Mouse (Mus musculus): Measurements from ENCODE around the gene Copz1. TPM values are rescaled to one million over a fixed set of nuclear protein-coding genes. Genes with fewer than 3 reads are reported as not detected.

Copz1 gene
- polyA plus RNA-seq, 1 experiment from 2014 or later: 253 TPM

GRCm38 (mm10) chr15:103304616-103304969 is 32.1 kb downstream of the Copz1 start:
- H3K4me1 ChIP-seq (replicated peaks; ENCODE audit: control insufficient read depth, insufficient read depth, low read length): peaks cover 16% of the 10 kb centered on the region
- H3K9me3 ChIP-seq (ENCODE audit: control insufficient read depth): no peaks in the 10 kb centered on the region
- H3K27me3 ChIP-seq (replicated peaks; ENCODE audit: control insufficient read depth, insufficient read depth, low read length): 0 out of 2 replicates have a peak, but pooled peaks cover 2% of the 10 kb centered on the region
- no peak for TF ChIP-seq CTCF (IDR thresholded peaks at IDR 0.05; ENCODE audit: low read depth)
- H3K4me3 ChIP-seq (ENCODE audit: low read depth, low read length): peak overlapping the region; percentile 58
- peak overlapping the region; percentile 85 for H3K4me2 ChIP-seq (replicated peaks; ENCODE audit: low read depth)
- 0 out of 2 replicates have a peak, but pooled peaks cover 6% of the 10 kb centered on the region for H3K36me3 ChIP-seq (ENCODE audit: control insufficient read depth, insufficient read depth)
- WGBS: under 1% methylated on average over 9 of the region's 9 CpGs
- H3K9ac ChIP-seq (ENCODE audit: low read depth, low read length): peak overlapping the region; percentile 58
- ATAC-seq: no peak
- peak overlapping the region; percentile 96 for H3K27ac ChIP-seq (ENCODE audit: low read depth, low read length)

GRCm38 (mm10) chr15:103305070-103305678 is 32.7 kb downstream of the Copz1 start:
- peak; percentile 90 for ATAC-seq
- Histone ChIP-seq H3K4me2 (replicated peaks; ENCODE audit: low read depth) (peak overlapping the region; percentile 85), H3K27me3 (replicated peaks; ENCODE audit: control insufficient read depth, insufficient read depth, low read length) (0 out of 2 replicates have a peak, but pooled peaks cover 2% of the 10 kb centered on the region), H3K36me3 (ENCODE audit: control insufficient read depth, insufficient read depth) (0 out of 2 replicates have a peak, but pooled peaks cover 5% of the 10 kb centered on the region), H3K4me3 (ENCODE audit: low read depth, low read length) (peak overlapping the region; percentile 58), H3K9ac (ENCODE audit: low read depth, low read length) (peak overlapping the region; percentile 58), H3K4me1 (replicated peaks; ENCODE audit: control insufficient read depth, insufficient read depth, low read length) (peaks cover 16% of the 10 kb centered on the region), H3K9me3 (ENCODE audit: control insufficient read depth) (no peaks in the 10 kb centered on the region), H3K27ac (ENCODE audit: low read depth, low read length) (peak overlapping the region; percentile 96)
- WGBS: under 1% methylated on average over 69 of the region's 71 CpGs
- TF ChIP-seq CTCF (IDR thresholded peaks at IDR 0.05; ENCODE audit: low read depth): no peak

- Histone ChIP-seq H3K9ac (ENCODE audit: low read depth, low read length) (peak overlapping the region; percentile 54), H3K4me2 (replicated peaks; ENCODE audit: low read depth) (peak overlapping the region; percentile 85), H3K9me3 (ENCODE audit: control insufficient read depth) (no peaks in the 10 kb centered on the region), H3K4me3 (ENCODE audit: low read depth, low read length) (peak overlapping the region; percentile 58), H3K27ac (ENCODE audit: low read depth, low read length) (peak overlapping the region; percentile 96), H3K27me3 (replicated peaks; ENCODE audit: control insufficient read depth, insufficient read depth, low read length) (0 out of 2 replicates have a peak, but pooled peaks cover 2% of the 10 kb centered on the region), H3K4me1 (replicated peaks; ENCODE audit: control insufficient read depth, insufficient read depth, low read length) (peaks cover 16% of the 10 kb centered on the region), H3K36me3 (ENCODE audit: control insufficient read depth, insufficient read depth) (no peaks in the 10 kb centered on the region)
- 17% methylated on average over 8 of the region's 8 CpGs for WGBS
- TF ChIP-seq CTCF (IDR thresholded peaks at IDR 0.05; ENCODE audit: low read depth): no peak
- ATAC-seq: peak; percentile 70
These were observed 33.5 kb downstream of the Copz1 start for GRCm38 (mm10) chr15:103305792-103306645.

GRCm38 (mm10) chr15:103307125-103307524 is 34.6 kb downstream of the Copz1 start:
- Histone ChIP-seq H3K27ac (ENCODE audit: low read depth, low read length) (peak overlapping the region; percentile 96), H3K4me2 (replicated peaks; ENCODE audit: low read depth) (peak overlapping the region; percentile 50; the same call in 1 of the 2 replicates), H3K36me3 (ENCODE audit: control insufficient read depth, insufficient read depth) (no peaks in the 10 kb centered on the region), H3K27me3 (replicated peaks; ENCODE audit: control insufficient read depth, insufficient read depth, low read length) (0 out of 2 replicates have a peak, but pooled peaks cover 2% of the 10 kb centered on the region), H3K9me3 (ENCODE audit: control insufficient read depth) (no peaks in the 10 kb centered on the region), H3K4me1 (replicated peaks; ENCODE audit: control insufficient read depth, insufficient read depth, low read length) (peaks cover 14% of the 10 kb centered on the region), H3K4me3 (ENCODE audit: low read depth, low read length) (no peak overlapping the region), H3K9ac (ENCODE audit: low read depth, low read length) (no peak overlapping the region; the same call in 1 of the 2 replicates)
- TF ChIP-seq CTCF (IDR thresholded peaks at IDR 0.05; ENCODE audit: low read depth): peak; percentile 98
- no peak for ATAC-seq
- 1% methylated on average over 7 of the region's 7 CpGs for WGBS

- Histone ChIP-seq H3K9ac (ENCODE audit: low read depth, low read length) (no peak overlapping the region), H3K27me3 (replicated peaks; ENCODE audit: control insufficient read depth, insufficient read depth, low read length) (0 out of 2 replicates have a peak, but pooled peaks cover 2% of the 10 kb centered on the region), H3K4me2 (replicated peaks; ENCODE audit: low read depth) (peak overlapping the region; percentile 45), H3K4me3 (ENCODE audit: low read depth, low read length) (no peak overlapping the region), H3K4me1 (replicated peaks; ENCODE audit: control insufficient read depth, insufficient read depth, low read length) (peaks cover 13% of the 10 kb centered on the region; the same call in 1 of the 2 replicates), H3K9me3 (ENCODE audit: control insufficient read depth) (no peaks in the 10 kb centered on the region), H3K36me3 (ENCODE audit: control insufficient read depth, insufficient read depth) (no peaks in the 10 kb centered on the region), H3K27ac (ENCODE audit: low read depth, low read length) (no peak overlapping the region)
- no peak for ATAC-seq
- 33% methylated on average over 28 of the region's 28 CpGs for WGBS
- TF ChIP-seq CTCF (IDR thresholded peaks at IDR 0.05; ENCODE audit: low read depth): peak; percentile 65
These were observed 35.8 kb downstream of the Copz1 start for GRCm38 (mm10) chr15:103308056-103308875.
